Mouse (Mus musculus) thymus, postnatal 4 days (tissue): ENCODE data around the gene Ifi206.
"Not testable (repeated sequence)": the region's sequence is repeated elsewhere in the genome, so short reads cannot be mapped to it uniquely, and the experiment has no call there.

Experiments used
- DNase-seq: peaks from one replicate; pipeline ENCODE4 v3.0.0; 2021

The Ifi206 gene

DNA sequence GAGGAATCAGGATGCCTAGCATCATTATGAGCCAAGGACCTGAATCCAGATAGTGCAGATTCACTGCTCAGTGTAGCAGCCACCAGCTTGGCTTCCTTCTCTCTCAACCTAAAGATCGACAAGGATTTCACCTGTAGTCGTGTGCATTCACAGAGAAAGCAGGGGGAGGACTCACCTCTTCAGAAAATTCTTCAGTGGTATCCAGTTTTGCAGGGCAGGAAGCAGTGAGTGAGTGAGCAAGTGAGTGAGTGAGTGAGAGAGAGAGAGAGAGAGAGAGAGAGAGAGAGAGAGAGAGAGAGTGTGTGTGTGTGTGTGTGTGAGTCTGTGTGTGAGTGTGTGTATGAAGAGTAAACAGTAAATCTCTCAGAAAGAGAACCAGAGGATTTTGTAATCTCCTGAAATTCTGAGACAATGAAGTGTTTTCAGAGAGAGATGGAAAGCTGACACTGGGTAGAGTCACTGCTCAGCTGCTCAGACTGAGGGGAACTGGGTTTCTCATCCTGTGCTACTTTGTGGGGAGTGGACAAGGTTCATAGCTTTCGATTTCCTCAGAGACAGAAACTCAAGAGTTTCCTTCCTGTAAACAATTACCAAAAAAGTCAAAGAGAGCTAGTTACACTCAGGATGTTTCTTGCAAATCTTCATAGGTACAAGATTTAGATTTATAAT, at the start of gene Ifi206:
Gene Ifi206 (minus strand): TSS at position 230 of the 669 bp plus-strand sequence.
- peak; percentile 26 for DNase-seq

DNA sequence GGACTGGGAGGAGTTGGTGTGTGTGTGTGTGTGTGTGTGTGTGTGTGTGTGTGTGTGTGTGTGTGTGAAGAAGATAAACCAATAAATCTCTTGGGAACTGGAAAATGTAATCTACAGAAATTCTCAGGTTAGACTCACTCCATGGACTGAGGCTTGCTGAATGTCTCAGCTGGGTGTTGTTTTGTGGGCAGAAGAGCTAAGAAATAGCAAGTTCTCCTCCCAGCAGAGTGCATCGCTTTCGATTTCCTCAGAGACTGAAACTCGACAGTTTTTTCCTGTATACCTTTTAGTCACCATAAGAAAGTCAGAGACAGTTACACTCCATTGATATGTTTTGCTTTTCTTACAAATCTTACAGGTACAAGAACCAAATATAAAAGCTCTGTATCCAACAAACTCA, 45.0 kb upstream of the Ifi206 start, which contains the start of gene Ifi214:
Gene Ifi214 (minus strand): TSS at position 167 of the 400 bp plus-strand sequence.
- DNase-seq: not testable (repeated sequence)

DNA sequence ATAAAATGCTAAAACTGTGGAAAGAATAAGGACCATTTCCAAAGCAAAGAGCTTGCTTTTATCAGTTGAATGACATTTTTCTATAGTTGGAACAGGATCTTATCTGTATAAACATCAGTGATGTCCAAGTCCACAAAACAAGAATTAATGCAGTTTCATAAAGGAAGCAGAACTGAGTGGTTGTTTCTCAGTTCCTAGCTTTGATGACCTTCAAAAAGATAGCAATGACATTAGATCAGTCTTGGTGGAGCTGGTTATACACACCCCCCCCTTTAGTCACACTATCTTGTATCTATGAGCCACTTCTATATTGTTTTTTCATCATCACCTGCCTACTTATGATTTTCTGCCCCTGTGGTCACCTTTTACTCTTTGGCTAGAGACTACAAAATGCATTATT, 30.6 kb upstream of the Ifi206 start:
- no peak for DNase-seq

DNA sequence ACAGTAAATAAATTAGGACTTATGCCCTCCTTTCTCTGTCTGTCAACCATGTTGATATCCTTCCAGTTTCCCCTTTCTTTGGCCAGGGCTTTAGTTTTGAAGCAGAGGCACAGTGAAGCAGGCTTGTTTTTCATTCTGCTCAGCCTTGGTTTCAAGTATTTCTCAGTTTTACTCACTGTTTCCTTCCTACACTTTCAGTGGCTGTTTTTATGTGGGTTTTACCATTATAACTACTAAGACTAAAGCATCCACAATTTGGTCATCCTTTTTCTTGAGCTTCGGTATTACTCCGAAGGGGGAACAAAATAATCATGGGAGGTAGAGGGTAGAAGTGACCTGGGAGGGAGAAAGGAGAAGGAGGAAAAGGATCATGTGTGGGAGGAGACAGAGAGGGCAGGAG, 19.8 kb upstream of the Ifi206 start:
- DNase-seq: not testable (repeated sequence)

DNA sequence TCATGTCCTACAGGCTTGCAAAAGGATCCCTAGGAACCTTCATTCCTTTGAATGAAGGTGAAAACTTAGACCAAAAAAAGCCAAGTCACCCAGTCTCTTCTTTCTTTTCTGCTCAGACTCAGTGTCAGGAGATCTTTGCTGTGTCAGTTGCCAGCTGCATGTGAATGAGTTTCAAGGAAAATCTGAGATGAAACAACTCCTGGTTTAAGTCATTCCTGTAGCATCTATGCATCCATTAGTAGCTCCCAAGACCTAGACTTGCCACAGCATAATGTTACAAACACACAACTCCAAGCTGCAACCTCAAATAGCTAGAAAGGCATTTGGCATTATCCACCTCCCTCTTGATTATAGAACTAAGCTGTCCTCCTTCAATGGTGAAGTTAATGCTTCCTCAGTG, 642 bp upstream of the Ifi206 start:
- not testable (repeated sequence) for DNase-seq

DNA sequence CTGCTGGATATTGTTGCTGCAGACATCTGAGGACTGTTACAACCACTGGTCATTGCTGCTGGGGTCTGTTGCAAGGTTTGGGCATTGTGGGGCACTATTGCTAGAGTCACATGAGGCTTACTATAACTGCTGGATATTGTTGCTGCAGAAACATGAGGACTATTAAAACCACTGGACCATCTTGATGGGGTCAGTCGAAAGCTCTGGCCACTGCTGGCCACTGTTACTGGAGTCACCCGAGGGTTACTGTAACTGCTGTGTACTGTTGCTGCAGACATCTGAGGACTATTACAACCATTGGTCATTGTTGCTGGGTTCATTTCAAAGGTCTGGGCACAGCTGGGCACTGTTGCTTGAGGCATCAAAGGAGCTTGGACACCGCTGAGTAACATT, 9.7 kb downstream of the Ifi206 start:
- DNase-seq: not testable (repeated sequence)

DNA sequence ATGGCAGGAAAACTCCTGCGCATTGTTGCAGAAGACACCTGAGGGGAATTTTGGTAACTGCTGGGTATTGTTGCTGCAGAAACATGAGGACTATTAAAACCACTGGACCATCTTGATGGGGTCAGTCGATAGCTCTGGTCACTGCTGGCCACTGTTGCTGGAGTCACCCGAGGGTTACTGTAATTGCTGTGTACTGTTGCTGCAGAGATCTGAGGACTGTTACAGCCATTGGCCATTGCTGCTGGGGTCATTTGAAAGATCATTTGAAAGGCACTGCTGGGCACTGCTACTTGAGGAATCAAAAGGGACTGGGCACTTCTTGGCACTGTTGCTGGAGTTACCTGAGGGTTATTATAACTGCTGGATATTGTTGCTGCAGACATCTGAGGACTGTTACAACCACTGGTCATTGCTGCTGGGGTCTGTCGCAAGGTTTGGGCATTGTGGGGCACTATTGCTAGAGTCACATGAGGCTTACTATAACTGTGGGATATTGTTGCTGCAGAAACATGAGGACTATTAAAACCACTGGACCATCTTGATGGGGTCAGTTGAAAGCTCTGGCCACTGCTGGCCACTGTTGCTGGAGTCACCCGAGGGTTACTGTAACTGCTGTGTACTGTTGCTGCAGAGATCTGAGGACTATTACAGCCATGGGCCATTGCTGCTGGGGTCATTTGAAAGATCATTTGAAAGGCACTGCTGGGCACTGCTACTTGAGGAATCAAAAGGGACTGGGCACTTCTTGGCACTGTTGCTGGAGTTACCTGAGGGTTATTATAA, 10.3 kb downstream of the Ifi206 start:
- not testable (repeated sequence) for DNase-seq

DNA sequence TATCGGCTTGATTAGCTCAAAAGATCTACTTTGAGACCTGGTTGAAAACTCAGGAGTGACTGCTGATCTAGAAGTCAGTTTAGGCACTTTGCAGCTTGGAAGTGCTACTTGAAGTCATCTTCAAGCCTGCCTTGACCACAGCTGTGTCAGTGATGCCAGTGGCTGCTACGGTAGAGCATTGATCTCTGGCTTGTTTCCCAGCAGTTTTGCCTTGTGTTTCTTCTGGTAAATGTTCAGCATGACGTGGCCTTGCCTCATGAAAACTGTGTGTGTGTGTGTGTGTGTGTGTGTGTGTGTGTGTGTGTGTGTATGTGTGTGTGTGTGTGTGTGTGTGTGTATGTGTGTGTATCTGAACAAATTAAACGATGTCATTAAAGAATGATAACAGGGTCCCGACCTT, 34.1 kb downstream of the Ifi206 start:
- no peak for DNase-seq

DNA sequence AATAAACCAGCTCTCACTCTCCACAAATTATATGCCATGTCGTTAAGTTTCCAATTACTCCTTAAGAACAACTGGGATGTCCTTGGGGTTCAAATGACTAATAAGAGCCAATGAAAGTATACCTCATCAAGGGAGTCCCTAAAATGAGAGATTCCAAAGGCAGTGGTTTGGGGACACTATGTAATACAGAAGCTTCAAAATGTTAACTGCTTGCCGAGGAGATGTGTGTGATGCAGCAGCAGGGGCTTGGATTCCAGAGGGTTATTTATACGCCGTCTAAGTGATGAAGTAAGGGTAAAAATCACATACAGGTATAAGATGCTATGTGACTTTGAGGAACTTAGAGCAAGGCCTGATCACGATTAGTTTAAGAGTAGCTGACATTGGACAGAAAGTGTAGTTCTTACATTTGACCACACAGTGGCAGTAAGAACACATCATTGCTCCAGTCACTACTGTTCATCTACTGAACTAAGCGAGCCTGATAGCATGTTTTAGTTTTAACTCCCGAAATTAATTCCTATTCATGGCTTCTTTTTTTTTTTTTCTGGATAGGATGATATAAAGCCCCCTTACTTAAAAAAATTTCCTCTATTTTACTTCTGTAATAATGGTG, 34.6 kb downstream of the Ifi206 start:
- DNase-seq: peak; percentile 18

DNA sequence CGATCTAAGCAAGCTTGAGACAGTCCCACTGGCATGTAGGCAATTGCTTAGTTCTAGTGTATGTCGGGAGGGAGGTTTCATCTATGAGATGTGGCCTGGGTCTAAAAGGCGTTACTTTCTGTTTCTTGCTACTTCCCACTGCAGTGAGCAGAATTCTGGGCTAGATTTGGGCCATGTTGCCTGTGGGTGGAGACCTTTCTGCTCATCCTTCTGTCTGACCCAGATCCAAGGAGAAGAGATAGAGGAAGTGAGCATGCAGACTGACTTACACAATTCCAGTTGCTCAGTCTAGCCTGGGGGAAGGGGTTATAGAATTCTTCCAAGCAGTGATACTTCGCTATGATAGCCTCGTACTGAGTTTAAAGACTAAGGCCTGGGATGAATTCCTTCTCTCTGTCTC, 39.2 kb downstream of the Ifi206 start:
- DNase-seq: no peak

DNA sequence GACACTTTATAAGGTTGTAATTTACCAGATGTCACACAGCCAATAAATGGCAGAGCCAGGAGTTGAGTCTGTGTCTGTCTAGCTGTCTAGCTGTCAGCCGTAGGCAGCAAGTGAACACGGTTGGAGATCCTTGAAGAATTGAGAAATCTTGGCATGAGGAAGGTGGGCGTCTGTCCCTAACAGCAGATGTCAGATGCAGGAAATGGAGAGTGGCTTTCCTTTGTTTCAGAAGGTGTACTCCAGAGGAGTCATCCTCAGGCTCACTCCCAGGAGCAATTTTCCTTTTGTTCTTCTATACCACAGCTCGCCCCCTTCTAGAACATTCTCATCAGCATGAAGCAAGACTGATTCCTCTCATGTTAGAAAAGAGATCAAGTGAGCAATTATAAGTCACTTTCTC, 40.2 kb downstream of the Ifi206 start:
- DNase-seq: no peak

DNA sequence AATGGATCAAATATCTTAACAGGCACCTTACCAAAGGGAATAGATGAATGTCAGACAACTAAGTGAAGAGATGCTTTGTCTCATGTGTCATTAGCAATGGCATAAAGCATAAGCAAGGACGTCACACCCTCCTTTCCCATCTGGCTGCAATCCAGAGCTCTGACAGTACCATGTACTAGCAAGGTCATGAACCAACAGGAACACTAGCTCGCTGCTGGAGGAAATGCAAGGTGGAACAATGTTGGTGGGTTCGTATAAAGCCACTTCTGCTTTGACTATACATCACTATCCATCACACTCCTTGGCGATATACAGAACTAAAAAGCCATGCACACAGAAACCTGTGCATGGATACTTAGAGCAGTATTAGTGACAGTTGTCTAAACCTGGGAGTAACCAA, 43.8 kb downstream of the Ifi206 start:
- no peak for DNase-seq

DNA sequence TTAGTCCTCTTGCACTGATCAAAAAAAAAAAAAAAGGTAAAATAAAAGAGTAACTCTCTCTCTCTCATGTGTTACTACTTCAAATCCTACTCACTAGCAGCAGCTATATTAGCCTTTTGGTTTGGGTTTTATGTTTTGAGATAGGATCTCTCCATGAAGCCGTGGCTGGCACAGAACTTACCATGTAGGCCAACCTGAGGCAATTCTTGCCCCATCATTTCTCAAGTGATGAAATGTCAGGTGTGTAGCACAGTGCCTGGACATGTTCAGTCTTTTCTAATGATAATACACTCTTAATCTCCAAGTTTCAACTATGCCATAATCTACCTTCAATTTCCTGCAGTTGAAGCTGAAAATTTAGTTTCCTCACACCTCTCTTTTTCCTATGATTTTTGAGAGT, 47.8 kb downstream of the Ifi206 start:
- no peak for DNase-seq

DNA sequence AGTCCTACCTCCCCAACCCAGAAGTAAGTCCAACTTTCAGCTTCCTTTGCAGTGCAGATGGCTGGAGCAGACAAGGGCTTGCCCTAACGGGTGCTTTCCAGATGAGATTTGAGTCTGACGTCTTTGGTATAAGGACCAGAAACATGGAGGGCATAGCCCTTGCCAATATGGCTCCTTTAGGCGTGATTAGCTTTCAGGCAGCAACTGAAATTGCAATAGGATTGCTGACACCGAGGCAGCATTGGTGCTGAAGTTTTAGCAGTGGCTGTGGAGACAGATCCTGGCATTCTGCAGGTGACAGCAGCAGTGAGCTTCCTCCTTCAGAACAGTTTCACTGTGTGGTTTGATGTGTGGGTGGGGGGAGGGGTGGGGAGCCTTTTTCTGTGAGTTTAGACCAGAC, 49.6 kb downstream of the Ifi206 start:
- peak; percentile 60 for DNase-seq

DNA sequence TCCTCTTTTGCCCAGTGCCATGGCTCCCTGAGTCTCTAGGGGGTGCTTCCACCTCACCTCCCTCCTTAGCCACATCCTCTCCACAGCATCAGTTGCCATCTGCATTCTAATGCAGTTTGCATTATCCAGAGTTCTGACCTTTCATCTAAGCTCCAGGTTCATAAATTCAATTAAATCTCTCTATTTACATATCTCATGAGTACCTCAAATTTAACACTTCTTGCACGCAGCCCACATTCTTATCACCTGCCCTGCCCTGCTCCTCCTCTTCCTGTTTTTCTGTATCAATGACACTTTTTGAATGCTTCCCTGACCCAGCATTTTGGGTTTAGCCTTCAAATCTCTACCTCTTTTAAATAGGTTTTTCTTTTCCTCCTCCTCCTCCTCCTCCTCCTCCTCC, 50.2 kb downstream of the Ifi206 start:
- DNase-seq: peak; percentile 26

DNA sequence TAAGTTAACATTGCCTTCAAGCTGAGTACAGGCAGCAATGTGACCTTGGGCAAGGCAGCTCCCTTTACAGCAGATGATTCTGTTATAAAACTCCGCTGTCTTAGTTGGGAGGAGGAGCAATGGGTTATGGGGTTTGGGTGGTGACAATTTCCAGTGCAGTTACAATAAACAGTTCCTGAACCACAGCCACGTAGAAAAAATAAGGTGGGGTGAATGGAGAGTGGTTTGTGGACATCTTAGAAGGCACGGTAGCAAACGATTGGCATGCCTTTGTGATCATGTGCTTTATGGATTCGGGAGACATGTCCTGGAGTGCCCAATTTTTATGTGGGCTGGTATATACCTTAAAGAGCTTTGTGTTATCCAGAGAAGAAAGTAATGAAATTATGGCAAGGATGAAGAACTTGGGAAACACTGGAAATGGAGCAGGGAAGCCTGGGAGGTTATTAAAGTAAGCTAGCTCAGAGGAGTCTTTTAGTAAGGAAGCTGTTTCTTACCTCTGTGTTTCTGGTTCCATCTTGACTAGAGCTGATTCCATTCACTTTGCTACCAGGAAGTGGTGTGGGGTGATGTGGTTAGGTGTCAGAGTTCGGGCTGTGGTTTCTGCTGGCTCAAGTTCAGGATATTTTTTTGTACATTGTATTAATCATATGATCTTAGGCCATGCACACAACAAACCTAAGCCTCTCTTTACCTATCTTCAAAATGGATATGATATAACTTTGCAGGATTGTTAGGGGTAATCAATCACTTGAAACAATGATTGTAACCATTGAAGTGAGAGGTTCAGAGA, 53.5 kb downstream of the Ifi206 start:
- no peak for DNase-seq

DNA sequence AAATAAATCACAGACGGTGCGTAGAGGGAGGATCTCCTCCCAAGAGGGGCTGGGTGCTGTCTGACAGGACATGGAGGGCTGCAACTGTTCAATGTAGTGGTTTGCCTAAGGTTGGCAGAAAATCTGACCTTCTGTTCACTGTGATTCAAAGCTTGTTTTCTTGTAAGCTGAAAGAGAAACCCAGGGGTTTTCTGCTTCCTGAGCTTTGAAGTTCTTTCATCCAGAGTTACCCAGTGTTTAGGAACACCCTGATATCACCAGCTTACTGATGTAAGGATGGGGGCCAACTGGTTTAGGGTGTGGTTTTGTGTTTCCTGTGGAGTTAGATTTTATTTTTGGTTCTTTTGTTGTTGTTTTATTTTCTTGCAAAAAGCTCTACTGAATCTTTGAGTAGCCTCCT, 58.4 kb downstream of the Ifi206 start:
- DNase-seq: no peak

DNA sequence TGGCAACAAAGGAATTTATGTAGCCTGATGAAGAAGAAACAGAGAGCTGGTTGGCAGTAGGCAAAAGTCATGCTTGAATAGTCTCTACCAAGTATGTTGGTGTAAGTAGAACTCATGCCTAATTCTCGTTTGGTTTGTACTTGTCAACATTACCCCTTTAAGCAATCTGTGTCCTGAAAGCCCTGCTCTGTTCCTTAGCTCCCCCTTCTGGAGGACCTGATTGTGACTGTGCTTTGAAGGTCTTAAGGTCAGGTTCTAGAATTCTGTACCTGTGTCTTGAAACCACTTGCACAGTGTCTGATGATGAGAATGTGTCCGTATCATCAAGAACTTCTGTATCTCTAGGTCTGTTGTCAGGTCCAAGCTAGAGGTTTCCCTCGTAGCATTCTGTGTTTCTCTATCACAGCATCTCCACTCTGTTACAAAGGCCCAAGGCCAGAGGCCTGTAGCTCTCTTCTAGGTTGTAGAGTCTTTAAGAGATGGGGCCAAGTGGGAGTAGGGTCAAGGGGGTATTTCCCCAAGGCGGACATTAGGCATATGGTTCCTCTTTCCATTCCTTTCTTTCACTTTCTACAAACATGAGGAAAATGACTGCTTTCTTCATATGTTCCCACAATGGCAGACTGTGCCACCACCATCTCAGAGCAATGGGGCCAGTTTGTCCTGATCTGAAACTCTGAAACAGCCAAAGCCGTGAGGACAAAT, 60.7 kb downstream of the Ifi206 start:
- DNase-seq: peak; percentile 30

DNA sequence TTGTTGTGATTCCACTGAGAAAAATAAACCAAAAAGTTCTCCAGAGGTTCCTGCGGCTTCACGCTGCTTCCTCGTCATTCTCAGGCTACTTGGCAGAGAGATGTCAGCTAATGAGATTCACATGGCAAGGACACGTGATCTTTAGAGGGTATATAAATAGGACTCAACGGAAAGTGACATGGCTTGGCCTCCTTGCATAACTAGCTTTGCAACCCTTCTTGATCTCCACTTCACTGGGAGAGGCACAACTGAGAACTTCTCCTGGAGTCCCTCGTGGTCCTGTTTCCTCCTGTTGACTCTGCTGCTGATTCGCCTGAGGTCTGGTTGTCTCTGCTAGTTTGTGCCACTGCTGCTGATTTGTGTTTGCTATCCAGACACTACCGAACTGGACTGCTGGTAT, 63.5 kb downstream of the Ifi206 start:
- no peak for DNase-seq

DNA sequence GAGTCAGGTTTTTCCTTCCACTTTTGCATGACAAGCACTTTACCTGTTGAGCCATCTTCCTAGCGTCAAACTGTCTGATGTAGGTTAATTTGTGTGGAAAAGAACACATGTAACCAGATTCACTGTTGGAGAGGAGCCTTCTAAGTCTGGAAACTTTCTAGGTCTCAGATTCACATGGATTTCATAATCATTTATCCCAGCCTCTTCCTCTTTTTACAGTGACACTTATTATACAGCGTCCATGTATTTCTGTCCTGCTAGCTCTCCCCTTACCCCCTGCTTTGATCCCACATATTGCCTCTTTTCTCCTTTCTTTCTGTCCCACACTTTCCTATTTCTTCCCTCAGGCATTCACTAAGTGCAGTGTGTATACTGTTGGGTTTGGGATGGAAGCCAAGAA, 64.5 kb downstream of the Ifi206 start:
- DNase-seq: no peak

DNA sequence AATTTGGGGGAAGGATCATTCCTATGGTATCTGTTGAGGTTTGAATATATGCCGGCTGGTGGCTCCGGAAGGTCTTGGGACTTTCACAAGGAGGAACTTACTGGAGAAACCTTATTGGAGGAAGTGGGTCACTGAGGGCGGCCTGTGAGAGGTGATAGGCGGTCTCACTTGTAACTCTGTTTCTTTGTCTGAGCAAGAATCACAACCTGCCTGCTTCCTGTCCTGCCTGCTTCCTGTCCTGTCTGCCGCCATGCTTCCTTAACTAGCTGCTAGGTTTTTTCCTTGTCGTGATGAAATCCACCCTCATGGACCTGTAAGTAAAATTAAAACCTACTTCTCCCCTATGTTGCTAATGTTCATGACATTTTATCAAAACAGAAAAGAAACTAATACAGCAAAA, 70.5 kb downstream of the Ifi206 start:
- peak; percentile 21 for DNase-seq

DNA sequence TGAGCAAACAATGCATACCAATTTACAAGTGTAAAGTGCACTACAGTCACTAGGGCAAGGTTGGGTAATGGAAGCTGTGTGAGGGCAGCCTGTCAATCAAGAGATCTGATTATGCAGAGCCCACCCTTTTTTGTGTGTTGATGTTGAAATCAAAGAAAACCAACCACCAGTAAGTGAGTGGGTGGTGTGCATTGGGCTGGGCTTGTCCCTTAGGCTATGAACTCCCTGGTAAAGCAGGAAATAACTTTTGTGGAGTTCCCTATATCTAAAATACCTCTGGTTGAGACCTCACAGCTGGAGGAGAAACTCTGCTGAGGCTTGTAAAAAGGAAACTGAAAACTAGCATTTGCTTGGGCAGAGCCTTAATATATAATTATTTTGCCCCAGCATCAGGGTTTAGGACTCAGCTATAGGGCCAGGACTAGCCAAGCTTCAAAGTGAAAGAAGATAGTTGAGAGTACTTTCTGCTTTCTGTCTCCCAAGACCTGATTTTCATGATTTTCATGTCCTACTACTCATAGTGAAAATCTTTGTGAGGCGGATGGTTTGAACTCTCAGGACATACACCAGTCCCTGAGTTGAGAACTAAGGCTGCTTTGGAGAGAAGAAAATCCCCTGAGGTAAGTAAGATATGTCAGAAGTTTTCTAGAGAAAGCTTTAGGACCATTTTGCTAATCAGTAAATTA, 71.8 kb downstream of the Ifi206 start:
- no peak for DNase-seq
